ENCODE assay signal across 22 mouse cellular contexts in genomic region chr4:93481247-93481646, GRCm38 (mm10).
A peak's percentile ranks its signal among the peaks of the same experiment; 100 is the strongest.
DNase-seq lines count a peak whose midpoint lies in the region; ATAC-seq and TF ChIP-seq lines count a peak whose summit lies in the region.
"Had no signal": no experiment of that assay in that cellular context is flagged by ENCODE, and none has a peak within 500 bp of the region (broad histone marks: within the 10 kb centered on the region; RNA-seq: fewer than 3 reads in every experiment).

No protein-coding gene starts in this region.

- no peak for TF ChIP-seq CTCF in CH12.LX (conservative IDR thresholded peaks at IDR 0.05 in 1 of 2, IDR thresholded peaks at IDR 0.05 in 1 of 2; ENCODE audit: low read depth in 2 of 2, low read length in 2 of 2)
- no peak for TF ChIP-seq CTCF in bone marrow macrophage, adult 2 months (IDR thresholded peaks at IDR 0.05; ENCODE audit: low read depth, low read length)
- TF ChIP-seq CTCF in left cerebral cortex, adult 2 months (IDR thresholded peaks at IDR 0.05): no peak

- intact Hi-C loops in left cerebral cortex, adult 2 months (cut with DNase I): no loop called here

- H3K4me1 ChIP-seq in CH12.LX (ENCODE audit: control insufficient read depth in 1 of 2, insufficient read depth in 2 of 2): no peaks in the 10 kb centered on the region
- 0 out of 2 replicates have a peak, but pooled peaks cover 2% of the 10 kb centered on the region for H3K4me1 ChIP-seq in bone marrow macrophage, adult 2 months (ENCODE audit: control insufficient read depth, insufficient read depth, low read length)
- H3K4me1 ChIP-seq in megakaryocyte, embryonic 14.5 days: peaks cover 15% of the 10 kb centered on the region
- H3K4me1 ChIP-seq: embryonic facial prominence, embryonic 13.5 days; forebrain, embryonic 15.5 days; heart, embryonic 13.5 days; hindbrain, embryonic 12.5 days; limb, embryonic 12.5 days; neural tube, embryonic 12.5 days had no signal

- H3K4me3 ChIP-seq in CH12.LX (replicated peaks in 1 of 3; ENCODE audit: low read depth in 2 of 3, low read length in 2 of 3, poor library complexity in 1 of 3): no peak overlapping the region
- H3K4me3 ChIP-seq in bone marrow macrophage, adult 2 months (ENCODE audit: insufficient read depth, low read length): no peak overlapping the region
- H3K4me3 ChIP-seq in megakaryocyte, embryonic 14.5 days (replicated peaks): peak overlapping the region; percentile 62
- no peak overlapping the region for H3K4me3 ChIP-seq in left cerebral cortex, adult 2 months
- H3K4me3 ChIP-seq: embryonic facial prominence, embryonic 13.5 days; forebrain, embryonic 15.5 days; heart, embryonic 13.5 days; hindbrain, embryonic 12.5 days; limb, embryonic 12.5 days; neural tube, embryonic 12.5 days had no signal

- H3K79me2 ChIP-seq in CH12.LX (replicated peaks; ENCODE audit: control insufficient read depth, extremely low read depth, insufficient read depth, poor library complexity, severe bottlenecking): no peaks in the 10 kb centered on the region

- H3K4me2 ChIP-seq in CH12.LX (ENCODE audit: insufficient read depth, low read depth, poor library complexity, severe bottlenecking): no peak overlapping the region
- H3K4me2 ChIP-seq: embryonic facial prominence, embryonic 13.5 days; forebrain, embryonic 15.5 days; heart, embryonic 13.5 days; hindbrain, embryonic 12.5 days; limb, embryonic 12.5 days; neural tube, embryonic 12.5 days had no signal

- H3K36me3 ChIP-seq in CH12.LX (replicated peaks in 1 of 2; ENCODE audit: control insufficient read depth in 1 of 2, insufficient read depth in 1 of 2, low read length in 1 of 2): no peaks in the 10 kb centered on the region
- peaks cover 10% of the 10 kb centered on the region for H3K36me3 ChIP-seq in megakaryocyte, embryonic 14.5 days (replicated peaks; ENCODE audit: low read length)
- H3K36me3 ChIP-seq: embryonic facial prominence, embryonic 13.5 days; forebrain, embryonic 15.5 days; heart, embryonic 13.5 days; hindbrain, embryonic 12.5 days; limb, embryonic 12.5 days; neural tube, embryonic 12.5 days had no signal

- no peak for TF ChIP-seq RAD21 in CH12.LX (IDR thresholded peaks at IDR 0.05; ENCODE audit: low read depth, low read length)

- ATAC-seq in hematopoietic stem cell, adult 5-6 weeks (replicated peaks in 1 of 2; ENCODE audit: insufficient read depth in 1 of 2, low FRiP score in 2 of 2, low TSS enrichment in 1 of 2, low read depth in 1 of 2, poor library complexity in 2 of 2, severe bottlenecking in 2 of 2): peak; percentile 99
- no peak for ATAC-seq in inflammation-experienced regulatory T-cells, adult 6 months
- ATAC-seq: forebrain, embryonic 15.5 days; midbrain, embryonic 16.5 days had no signal

- H3K27me3 ChIP-seq in CH12.LX (replicated peaks): no peaks in the 10 kb centered on the region
- no peaks in the 10 kb centered on the region for H3K27me3 ChIP-seq in megakaryocyte, embryonic 14.5 days (replicated peaks)
- H3K27me3 ChIP-seq: embryonic facial prominence, embryonic 13.5 days; forebrain, embryonic 15.5 days; heart, embryonic 13.5 days; hindbrain, embryonic 12.5 days; limb, embryonic 12.5 days; neural tube, embryonic 12.5 days had no signal

- dilution Hi-C loops in CH12.LX (cut with MboI; ENCODE audit: extremely low pct_ligation_motif_present, extremely low pct_unique_long_range_greater_than_20kb, low sequenced_read_pairs): no loop called here

- no peak for TF ChIP-seq POLR2A in CH12.LX (IDR thresholded peaks at IDR 0.05; ENCODE audit: low read depth, low read length)
- TF ChIP-seq POLR2A in bone marrow macrophage, adult 2 months (IDR thresholded peaks at IDR 0.05; ENCODE audit: borderline replicate concordance, low read depth, low read length): no peak

- no peak for TF ChIP-seq EP300 in CH12.LX (IDR thresholded peaks at IDR 0.05; ENCODE audit: low read length)

- peaks cover 8% of the 10 kb centered on the region for H3K9me3 ChIP-seq in CH12.LX (replicated peaks; ENCODE audit: low read length)
- peaks cover 4% of the 10 kb centered on the region; the same call in 1 of the 2 replicates for H3K9me3 ChIP-seq in megakaryocyte, embryonic 14.5 days
- H3K9me3 ChIP-seq: embryonic facial prominence, embryonic 13.5 days; forebrain, embryonic 15.5 days; heart, embryonic 13.5 days; hindbrain, embryonic 12.5 days; limb, embryonic 12.5 days; neural tube, embryonic 12.5 days had no signal

- H3K27ac ChIP-seq in CH12.LX (ENCODE audit: insufficient read depth, low read depth): no peak overlapping the region
- H3K27ac ChIP-seq in bone marrow macrophage, adult 2 months (ENCODE audit: insufficient read depth, low read depth, low read length): peak overlapping the region; percentile 31; the same call in 1 of the 2 replicates
- no peak overlapping the region for H3K27ac ChIP-seq in left cerebral cortex, adult 2 months
- H3K27ac ChIP-seq: embryonic facial prominence, embryonic 13.5 days; forebrain, embryonic 15.5 days; heart, embryonic 13.5 days; hindbrain, embryonic 12.5 days; limb, embryonic 12.5 days; neural tube, embryonic 12.5 days had no signal

- DNase-seq in CH12.LX (ENCODE audit: extremely low read depth): peak; percentile 52
- no peak for DNase-seq in left cerebral cortex, adult 2 months (ENCODE audit: extremely low spot score in 1 of 2, low spot score in 2 of 2)
- no peak for DNase-seq in adrenal gland, postnatal 14 days
- DNase-seq: adrenal gland, adult 8-10 months; cerebellum, postnatal 36 days; gastrocnemius, postnatal 10 days; kidney, adult 18-20 months; kidney, postnatal 4 days; layer of hippocampus, postnatal 36 days; lung, postnatal 36 days; retina, postnatal 1 day had no signal

- no peak overlapping the region for H3K9ac ChIP-seq in CH12.LX (ENCODE audit: insufficient read depth, low read depth)
- H3K9ac ChIP-seq: embryonic facial prominence, embryonic 13.5 days; forebrain, embryonic 15.5 days; heart, embryonic 13.5 days; hindbrain, embryonic 12.5 days; limb, embryonic 12.5 days; neural tube, embryonic 12.5 days had no signal

- in situ Hi-C loops in CH12.LX (cut with MboI; ENCODE audit: low pct_ligation_motif_present, low pct_unique_long_range_greater_than_20kb, low sequenced_read_pairs): no loop called here

TF ChIP-seq in CH12.LX, 34 proteins besides CTCF, POLR2A, EP300 and RAD21:
- TF ChIP-seq JUND (conservative IDR thresholded peaks at IDR 0.05; ENCODE audit: low read depth, low read length): no peak
- no peak for TF ChIP-seq NELFE (IDR thresholded peaks at IDR 0.05; ENCODE audit: low read depth, low read length)
- no peak for TF ChIP-seq ZMIZ1 (IDR thresholded peaks at IDR 0.05; ENCODE audit: low read depth, low read length)
- no peak for TF ChIP-seq MAFK (IDR thresholded peaks at IDR 0.05; ENCODE audit: insufficient replicate concordance, low read length)
- no peak for TF ChIP-seq MAX (IDR thresholded peaks at IDR 0.05; ENCODE audit: low read length)
- no peak for TF ChIP-seq ELF1 (IDR thresholded peaks at IDR 0.05; ENCODE audit: low read depth, low read length)
- no peak for TF ChIP-seq GABPA (IDR thresholded peaks at IDR 0.05; ENCODE audit: insufficient replicate concordance, low read depth, low read length)
- TF ChIP-seq SMC3 (IDR thresholded peaks at IDR 0.05; ENCODE audit: low read depth, low read length): no peak
- TF ChIP-seq MXI1 (IDR thresholded peaks at IDR 0.05; ENCODE audit: low read depth, low read length): no peak
- no peak for TF ChIP-seq ZKSCAN1 (IDR thresholded peaks at IDR 0.05; ENCODE audit: borderline replicate concordance, low read depth, low read length)
- TF ChIP-seq BHLHE40 (IDR thresholded peaks at IDR 0.05; ENCODE audit: low read depth, low read length): no peak
- no peak for TF ChIP-seq ZNF384 (IDR thresholded peaks at IDR 0.05; ENCODE audit: low read depth, low read length)
- TF ChIP-seq IRF4 (IDR thresholded peaks at IDR 0.05; ENCODE audit: low read depth, low read length): no peak
- TF ChIP-seq E2F4 (IDR thresholded peaks at IDR 0.05; ENCODE audit: insufficient replicate concordance, low read depth, low read length): no peak
- TF ChIP-seq KAT2A (IDR thresholded peaks at IDR 0.05; ENCODE audit: insufficient replicate concordance, low read length): no peak
- no peak for TF ChIP-seq TCF12 (IDR thresholded peaks at IDR 0.05; ENCODE audit: low read depth, low read length)
- no peak for TF ChIP-seq CHD1 (IDR thresholded peaks at IDR 0.05; ENCODE audit: low read depth, low read length)
- no peak for TF ChIP-seq TBP (conservative IDR thresholded peaks at IDR 0.05; ENCODE audit: low read depth, low read length)
